Mouse (Mus musculus): Measurements from ENCODE around the gene Rps6ka4.

Rps6ka4 gene

DNA sequence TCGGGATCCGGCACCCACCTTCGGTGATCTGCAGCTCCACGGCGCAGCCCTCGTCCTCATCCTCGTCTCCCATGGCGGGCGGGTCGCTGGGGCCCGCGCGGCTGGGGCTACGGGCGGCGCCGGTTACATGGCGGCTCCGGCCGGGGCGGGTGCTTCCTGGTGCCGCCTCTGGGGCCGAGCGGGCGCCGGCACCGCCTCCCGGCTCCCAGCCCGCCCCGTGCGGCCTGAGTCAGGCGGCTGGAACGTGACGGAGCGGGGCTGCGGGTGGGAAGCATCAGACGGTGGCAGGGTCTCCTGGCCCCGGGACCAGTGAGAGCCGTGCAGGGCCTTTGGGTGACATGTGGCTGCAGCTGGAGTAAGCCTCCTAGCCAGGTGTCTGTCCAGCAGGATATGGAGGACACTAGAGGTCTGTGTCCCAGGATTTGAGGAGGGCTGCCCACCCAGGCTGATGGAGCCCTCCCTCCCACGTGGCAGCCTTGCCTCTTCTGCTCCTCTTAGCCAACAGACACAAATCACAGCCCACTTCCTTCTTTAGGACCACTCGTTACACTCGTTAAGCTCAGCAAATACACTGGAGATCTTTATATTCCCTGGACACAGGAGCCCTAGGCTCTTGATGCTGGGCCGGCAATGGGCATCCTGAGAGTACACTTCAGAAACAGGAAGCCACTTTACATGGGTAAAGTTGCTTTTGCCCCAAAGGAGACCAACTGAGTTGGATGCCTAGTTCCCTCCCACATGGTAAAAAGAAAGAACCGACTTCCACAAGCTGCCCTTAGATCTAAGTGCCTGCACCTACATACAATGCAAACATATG is at the start of gene Rps6ka4:
Rps6ka4 (minus strand) TSS at position 162 of the 817 bp plus-strand sequence.
- peak; percentile 60 for DNase-seq

DNA sequence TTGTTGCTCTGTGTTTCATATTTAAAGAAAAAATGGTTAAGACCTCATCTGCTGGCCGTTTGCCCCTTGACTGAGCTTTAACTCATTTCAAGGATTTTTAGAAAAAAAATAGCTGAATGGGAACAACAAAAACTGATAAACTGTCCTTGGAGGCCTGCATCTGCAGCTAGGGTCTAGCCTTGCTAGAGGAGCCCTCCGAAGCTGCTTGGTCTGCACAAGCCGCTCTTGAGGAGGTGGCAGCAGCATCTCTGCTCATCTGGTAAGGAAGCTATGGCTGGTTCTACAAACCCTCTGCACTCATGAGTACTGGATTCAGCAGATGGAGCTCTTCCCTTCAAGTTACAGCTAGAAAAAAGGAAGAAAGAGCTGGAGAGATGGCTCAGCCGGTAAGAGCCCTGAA is 37.5 kb upstream of the Rps6ka4 start:
- DNase-seq, result no peak

DNA sequence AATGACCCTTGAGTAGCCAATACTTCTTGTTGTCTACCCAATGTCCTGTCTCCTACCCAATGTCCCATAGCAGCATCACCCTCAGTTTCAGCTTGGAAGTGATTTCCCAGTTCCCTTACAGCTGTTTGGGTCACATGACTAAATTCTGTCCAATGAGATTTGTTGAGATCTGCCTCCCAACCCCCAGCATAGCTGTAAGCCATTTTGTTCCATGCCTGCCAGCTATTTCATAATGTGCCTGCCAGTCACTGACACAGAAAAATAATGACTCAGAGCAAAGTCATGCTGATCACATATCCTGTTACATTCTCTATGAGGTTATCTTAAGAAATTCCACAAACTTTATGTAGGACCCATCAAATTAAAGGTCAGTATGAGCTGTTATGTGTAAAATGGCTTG is 36.4 kb upstream of the Rps6ka4 start:
- DNase-seq, result no peak

DNA sequence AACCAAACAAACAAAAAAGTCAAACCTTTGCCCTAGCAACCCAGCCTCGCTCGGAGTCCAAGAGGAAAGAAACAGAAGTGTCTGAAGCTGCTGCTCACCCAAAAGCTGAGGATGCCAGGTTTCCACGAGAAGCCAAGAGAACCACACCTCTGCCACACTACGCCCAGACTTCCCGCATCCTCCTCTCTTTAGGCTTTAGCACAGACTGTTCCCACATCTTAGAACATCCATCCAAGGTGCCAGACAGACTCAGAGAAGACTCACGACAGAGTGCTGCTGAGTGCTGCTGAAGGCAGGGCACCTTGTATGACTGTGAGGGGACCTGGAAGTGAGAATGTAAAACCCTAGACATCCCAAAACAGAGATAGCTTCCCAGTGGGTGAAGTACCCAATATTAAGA is 35.4 kb upstream of the Rps6ka4 start:
- no peak for DNase-seq

DNA sequence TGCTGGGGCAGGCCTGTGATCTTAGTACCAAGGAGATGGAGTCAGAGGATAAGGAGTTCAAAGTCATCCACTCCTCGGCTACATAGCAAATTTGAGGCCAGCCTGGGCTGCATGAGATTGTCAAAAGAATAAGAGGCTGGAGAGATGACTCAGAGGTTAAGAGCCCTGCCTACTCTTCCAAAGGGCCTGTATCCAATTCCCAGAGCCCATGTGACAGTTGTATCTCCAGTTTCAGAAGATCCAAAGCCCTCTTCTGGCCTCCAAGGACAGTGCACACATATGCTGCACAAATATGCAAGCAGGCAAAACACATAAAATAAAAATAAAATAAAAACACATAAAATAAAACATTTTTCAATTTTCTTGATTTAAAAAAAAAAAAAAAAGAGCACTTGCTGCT is 33.8 kb upstream of the Rps6ka4 start:
- no peak for DNase-seq

DNA sequence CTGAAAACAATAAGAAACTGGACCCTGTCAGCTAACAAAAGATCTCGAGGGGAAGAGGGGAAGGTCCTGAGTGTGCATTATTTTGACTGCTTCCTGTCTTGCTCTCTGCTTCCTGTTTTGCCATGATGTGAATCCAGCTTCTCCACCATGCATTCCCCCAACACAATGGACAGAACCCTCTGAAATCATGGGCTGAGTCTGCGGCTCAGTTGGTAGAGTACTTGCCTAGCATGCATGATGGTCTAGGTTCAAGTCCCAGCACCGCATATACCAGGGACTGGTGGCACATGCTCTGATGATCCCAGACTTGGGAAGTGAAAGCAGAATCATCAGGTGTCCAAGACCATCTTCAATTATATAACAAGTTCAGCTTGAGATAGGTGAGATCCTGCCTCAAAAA is 32.3 kb upstream of the Rps6ka4 start:
- DNase-seq, result no peak

DNA sequence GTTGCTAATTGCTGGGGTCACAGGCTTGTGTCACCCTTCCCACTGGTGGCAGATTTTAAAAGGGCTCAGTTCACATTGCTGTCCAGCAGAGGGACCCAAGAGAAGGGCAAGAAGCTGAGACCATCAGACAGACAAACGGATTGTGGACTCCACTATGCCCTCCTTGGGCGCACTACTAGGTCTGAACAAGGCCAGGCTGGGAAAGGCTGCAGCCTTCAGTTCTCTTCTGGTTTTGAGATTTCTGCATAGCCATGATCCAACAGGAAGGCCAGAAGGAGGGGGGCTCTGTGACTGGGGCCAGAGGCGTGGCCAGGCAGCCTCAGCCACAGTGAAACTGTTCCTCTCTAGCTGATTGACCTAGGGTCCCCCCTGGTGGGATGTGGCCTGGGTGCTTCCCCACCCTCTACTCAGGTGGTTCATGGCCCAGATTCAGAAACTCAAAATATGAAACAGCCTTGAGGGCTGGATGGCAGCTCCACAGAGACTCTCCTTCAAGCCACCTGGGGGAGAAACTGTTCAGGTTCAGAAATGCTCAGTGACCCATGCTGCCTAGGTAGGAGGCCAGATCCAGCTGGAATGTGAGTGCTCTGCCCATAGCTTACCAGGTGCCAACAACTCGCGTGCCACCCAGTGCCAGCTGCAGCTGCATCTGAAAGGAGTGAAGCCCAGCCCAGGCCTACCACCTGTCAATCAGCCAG is 31.3 kb upstream of the Rps6ka4 start:
- DNase-seq, result peak; percentile 74

DNA sequence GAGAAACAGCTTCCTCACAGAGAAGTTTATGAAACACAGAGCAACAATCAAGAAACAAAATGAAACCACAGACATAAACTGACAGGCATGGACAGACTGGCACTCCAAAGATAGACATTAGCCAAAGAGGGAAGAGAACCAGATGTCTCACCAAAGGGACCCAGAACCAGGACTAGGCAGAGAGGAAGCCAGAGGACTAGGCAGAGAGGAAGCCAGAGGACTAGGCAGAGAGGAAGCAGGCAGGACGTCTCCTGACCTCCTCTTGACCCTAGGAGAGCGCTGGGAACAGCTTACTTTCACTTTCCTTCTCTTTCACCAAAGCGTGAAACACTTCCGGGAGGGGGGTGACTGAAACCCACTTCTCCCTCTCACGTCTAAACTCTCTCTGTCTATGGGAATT is 28.9 kb upstream of the Rps6ka4 start:
- peak; percentile 69 for DNase-seq

DNA sequence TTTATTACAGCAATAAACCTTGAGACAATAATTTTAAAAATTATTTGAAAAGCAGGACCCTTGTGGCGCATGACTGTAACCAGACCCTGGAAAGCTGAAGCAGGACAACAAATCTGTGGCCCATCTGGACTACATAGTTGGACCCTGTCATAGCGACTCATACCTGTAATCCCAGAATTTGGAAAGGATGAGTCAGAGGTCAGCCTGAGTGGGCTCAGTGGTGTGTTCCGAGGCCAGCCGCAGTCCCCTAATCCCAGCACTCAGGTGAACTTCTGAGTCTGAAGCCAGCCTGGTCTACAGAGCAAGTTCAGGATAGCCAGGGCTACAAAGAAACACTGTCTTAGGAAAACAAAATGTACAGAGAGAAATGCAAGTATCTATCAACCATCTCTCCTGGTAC is 21.0 kb upstream of the Rps6ka4 start:
- DNase-seq, result no peak

DNA sequence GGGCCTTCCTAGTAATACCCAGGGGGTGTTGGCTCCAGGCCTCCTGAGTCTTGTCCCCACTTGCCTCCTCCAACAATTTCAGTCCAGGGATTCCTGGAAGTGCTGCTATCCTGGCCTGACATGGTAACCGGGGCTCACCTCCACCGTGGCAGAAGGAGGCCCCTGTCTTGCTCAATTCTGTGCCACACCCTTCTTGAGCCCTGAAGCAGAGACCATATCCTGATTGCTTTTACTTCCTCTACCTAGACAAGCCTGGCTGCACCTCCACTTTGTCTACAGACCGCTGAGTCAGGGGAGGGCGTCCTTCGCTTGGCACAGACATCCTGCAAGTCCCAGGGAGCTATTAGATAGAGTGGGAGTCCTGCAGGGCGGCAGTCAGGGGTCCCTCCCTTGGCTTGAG is 20.3 kb upstream of the Rps6ka4 start:
- no peak for DNase-seq

DNA sequence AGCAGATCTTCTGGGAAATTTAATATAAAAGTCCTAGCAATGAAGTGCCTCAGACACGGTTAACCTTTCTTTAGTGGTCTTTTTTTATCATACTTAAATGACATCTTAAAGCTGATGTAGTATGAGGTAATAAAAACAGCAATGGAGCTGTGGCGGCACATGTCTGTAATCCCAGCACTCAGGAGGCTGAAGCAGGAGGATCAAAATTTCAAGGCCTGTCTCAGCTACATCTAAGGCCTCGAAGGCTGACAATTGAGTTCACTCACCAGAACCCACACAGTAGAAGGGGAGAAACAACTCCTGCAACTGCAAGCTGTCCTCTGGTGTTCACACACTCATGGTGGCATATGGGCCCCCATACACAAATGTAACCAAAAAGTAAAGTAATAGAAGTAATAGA is 19.5 kb upstream of the Rps6ka4 start:
- no peak for DNase-seq

DNA sequence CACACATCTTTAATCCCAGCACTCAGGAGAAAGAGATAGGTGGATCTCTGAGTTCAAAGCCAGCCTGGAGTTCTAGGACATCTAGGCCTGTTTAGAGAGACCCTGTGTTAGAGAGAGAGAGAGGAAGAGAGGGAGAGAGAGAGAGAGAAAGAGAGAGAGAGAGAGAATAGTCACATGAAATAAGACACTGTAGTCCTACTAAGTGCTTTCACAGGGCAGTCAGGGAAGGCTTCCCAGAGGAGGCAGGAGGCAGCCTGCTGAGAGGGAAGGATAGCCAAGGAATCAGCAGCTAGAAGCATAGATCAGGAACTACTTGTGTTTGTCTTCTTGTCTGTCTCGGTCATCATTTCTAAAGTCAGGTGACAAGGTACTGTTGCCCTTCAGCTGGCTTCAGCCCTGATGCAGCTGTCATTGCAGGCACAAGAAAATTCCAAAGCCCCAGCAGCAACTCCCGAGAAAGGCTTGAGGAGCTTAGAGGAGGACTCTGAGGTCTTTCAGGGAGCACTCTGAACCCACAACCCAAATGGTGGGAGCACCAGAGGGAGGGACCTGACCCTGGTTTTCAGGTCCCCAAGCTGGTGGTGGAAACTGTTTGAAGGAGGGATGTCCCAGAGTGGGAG is 18.7 kb upstream of the Rps6ka4 start:
- no peak for DNase-seq

DNA sequence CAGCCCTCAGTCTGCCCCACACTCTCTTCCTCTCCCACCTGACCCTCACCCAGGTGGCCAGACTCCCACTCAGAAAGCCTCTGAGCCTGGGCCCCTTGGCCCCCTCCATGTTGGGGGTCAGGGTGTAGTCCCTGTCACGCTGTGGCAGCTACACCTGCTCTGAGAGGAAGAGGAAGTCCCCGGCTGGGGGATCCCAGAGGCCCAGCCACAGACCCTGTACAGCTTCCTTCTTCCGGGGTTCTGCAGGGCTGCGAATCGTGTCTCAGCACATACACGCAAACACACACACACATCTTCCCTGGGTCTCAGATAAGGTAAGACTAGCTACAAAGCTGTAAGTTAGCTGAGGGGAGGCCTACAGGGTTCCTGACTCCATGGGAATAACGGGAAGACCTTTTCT is 17.6 kb upstream of the Rps6ka4 start, which contains the start of gene Ccdc88b:
Ccdc88b (minus strand) TSS at position 181 of the 400 bp plus-strand sequence.
- DNase-seq, result peak; percentile 88

DNA sequence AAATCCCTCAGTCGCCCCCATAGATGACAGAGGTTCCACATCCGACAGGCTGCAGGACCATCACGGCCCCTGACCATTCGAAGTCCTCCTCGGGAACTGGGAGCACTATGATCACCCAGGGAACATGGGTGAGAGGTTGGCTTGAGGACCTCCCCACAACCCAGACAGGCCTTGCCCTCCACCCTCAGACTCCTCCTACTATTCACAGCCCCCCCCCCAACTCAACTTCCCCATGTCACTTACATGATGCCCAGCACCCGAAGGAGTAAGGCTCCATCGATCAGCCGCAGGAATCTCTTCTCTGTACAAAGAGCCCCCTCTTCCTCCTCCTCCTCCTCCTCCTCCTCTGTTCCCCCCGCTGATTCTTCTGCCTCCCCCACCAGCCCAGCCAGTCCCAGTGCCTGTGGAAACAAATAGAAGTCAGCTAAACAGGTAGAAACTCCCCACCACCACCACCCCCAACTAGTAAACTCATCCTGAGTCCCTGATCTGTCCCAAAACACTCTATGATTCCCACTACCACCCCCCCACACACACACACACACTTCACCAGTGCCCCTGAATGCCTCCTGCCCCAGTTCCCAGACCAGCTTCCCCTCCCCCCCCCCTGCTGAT is 17.1 kb upstream of the Rps6ka4 start:
- DNase-seq, result no peak

DNA sequence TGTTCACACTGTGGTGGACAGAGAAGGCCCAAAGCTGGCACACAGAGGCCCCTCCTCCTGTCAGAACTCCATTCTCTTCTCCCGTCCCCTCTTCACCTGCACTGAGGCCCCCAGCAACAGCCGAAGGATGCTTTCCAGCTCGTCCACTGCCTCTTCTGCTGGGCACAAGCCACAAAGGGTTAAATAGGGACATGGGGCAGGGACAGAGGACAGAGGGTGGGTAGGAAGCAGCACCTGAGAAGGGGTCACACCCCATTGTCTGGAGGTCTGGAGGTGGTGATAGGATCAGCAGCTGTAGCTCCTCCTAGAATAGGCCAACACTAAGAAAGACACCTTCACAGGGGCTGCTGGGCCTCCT is 16.5 kb upstream of the Rps6ka4 start:
- DNase-seq, result no peak

DNA sequence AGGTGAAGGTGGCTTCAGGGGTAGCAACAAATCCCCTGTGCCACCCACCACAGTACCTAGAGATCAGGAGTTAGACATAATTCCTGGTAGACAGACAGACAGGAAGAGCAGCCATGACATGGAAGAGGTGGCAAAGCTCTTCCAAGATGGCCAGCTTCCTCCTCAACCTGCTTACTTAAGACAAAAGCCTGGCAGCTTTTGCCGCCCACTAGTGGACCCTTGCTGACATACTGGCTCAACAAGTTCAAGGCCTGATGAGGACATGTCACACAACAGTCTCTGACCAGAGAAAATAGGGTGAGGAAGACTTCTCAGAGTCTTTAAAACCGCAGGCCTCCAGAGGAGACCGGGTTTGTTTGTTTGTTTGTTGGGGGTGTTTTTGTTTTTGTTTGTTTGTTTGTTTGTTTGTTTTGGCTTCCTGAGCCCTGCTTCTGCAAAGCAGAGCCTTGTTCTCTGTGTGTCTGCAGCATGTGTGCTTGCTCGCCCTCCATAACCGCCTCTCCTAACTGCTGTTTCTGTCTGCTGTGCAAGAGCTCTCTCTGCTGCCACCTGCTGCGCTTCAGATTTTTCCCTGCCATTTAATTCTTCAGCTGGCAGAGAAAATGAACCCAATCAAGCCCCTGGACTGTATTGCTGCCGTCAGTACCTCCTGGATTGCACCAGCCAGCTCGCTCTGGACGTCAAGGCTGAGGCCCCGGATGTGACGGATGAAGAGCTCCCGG is 16.0 kb upstream of the Rps6ka4 start:
- peak; percentile 76 for DNase-seq

DNA sequence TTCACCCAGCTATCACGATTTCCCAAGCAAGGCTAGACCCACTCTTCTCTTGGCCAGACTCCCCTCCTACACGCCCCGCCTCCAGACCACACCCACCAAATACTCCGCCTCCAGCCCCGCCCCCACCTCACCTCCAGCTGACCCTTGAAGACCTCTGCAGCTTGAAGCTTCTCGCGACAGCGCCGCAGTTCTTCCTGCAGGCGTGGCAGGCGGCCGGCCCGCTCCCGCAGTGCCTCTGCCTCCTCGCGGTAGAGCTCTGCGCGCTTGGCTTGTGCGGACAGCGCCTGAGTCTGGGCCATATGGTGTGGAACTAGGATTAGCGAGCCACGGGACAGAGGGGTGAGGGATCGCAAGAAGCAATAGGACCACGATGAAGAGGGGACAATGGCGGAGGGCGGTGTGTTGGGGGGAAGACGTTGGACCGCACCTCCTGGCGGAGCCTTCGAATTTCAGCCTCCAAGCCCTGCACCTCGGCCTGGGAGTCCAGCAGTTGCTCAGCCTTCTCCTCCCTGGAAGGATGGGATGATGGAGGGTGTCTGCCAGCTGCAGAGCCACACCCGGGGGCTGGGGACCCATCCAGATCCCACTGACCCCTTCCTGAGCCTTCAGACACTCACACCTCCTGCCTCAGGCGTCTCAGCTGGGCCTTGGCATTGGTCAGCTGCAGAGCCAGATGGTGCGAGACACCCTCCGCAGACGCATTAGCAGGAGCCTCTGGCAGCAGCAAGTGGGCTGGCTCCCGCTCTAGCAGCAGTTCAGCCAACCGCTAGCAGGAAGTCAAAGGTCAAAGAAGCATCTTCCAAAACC is 15.0 kb upstream of the Rps6ka4 start:
- DNase-seq, result no peak

DNA sequence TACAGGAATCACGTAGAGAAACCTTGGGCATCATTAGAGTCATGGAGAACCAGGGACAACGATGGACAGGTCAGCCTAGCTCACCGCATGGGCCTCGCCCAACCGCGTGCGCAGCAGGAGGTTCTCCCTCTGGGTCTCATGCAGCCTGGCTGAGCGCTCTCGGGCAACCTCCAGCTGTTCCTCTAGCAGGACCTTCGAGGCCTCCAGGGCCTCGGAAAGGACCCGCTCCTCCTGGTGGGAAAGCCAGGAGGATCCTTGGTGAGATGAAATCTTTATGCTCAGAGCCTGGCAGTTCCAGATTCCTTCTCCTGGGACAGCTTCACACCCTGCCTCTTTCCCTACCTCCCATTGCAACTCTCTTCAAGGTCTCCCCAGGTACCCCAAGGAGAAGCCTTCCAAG is 14.2 kb upstream of the Rps6ka4 start:
- no peak for DNase-seq

DNA sequence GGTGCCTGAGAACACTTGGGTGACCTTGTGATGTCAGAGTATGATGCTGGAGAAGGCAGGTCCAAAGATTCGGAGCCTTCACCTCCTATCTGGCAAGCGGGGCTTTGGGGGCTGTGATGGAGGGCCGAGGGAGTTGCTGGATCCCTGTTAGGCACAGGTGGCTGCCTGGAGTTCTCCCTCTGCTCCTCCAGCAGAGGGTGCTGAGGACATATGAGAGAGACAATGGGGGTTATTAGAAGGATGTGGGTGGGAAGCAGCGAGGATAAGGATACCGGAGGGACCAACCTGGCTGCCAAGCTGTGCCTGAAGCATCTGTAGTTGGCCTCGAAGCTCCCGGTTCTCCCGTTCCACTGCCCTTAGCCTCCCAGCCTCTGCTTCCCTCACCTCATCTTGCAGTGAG is 13.5 kb upstream of the Rps6ka4 start:
- DNase-seq, result no peak

DNA sequence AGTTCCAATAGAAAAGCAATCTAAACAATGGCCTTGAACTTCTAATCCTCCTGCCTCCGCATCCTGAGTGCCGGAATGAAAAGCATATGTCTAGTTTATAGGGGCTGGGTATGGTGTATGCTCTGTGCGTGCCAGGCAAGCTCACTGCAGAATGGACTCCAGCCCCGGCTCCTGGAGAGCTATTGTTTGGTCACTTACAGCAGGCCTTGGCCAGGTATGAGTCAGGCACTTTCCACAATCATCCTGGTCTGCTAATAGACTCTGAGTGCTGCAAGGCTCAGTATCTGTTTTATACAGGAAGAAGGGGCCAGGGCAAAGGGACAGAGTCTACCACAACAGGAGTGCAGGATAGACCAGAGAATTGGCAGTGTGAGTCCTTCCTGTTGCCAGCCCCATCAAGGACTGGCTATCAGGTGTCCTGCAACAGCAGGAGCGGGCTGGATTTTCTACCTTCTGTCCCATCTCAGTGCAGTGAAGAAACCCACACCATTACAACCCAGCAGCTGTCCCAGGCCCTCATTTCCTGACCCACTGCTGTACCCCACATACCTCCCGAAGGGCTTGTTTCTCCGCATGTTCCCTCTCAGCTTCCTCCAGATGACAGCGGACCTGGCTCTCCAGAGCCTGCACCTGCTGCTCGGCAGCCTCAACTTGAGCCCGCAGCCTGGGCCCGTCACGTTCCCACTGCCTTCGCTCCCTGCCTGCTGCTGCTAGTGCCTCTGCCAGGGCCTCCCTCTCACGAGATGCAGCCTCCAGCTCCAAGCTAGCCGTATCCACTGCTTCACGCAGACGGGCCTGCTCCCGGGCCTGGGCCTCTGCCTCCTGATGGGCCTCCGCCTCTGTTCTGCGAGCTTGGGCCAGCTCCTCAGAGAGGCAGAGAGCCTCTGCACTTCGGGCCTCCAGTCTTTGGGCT is 12.2 kb upstream of the Rps6ka4 start:
- DNase-seq, result no peak

DNA sequence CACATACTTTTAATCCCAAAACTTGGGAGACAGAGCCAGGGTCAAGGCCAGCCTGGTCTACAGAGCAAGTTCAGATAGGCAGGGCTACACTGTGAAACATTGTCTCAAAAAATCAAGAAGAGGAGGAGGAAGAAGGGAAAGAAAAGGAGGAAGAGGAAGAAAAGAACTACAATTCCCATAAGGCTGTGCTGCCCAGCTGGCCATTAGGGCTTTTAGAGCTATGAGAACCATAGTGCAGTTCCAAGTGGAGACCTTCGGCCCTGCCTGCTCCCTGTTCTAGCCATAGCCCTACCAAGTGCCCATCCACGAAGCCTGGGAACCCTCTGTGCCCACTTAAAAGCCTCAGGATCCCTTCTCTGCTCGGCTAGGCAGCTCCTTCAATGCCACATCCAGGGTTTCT is 11.1 kb upstream of the Rps6ka4 start:
- no peak for DNase-seq

Data from thymus, postnatal 25 days (tissue).